Mouse (Mus musculus) small intestine, adult 2 months (tissue): ENCODE measurements at regions not wholly inside any gene's neighbourhood (a gene's known extent, or its start where the extent isn't known, plus 50 kb on each side); places are given as distances from the start of the nearest gene placed in this dataset.

Experiments
- CTCF ChIP-seq: fragments of 200-500 bp; IDR thresholded peaks from 2 replicates; pipeline ENCODE4 v1.5.1; 2012; ENCODE audit warnings: low read depth, mild to moderate bottlenecking, control low read depth, inconsistent platforms, low read length, moderate library complexity, mixed read lengths; ENCODE audit not compliant: insufficient replicate concordance, insufficient read length; ENCODE audit errors: extremely low read depth
- POLR2A ChIP-seq: fragments of 200-500 bp; IDR thresholded peaks from 2 replicates; pipeline ENCODE4 v1.6.1; 2012; ENCODE audit warnings: low read depth, mild to moderate bottlenecking, control low read depth, inconsistent platforms, low read length, moderate library complexity

DNA sequence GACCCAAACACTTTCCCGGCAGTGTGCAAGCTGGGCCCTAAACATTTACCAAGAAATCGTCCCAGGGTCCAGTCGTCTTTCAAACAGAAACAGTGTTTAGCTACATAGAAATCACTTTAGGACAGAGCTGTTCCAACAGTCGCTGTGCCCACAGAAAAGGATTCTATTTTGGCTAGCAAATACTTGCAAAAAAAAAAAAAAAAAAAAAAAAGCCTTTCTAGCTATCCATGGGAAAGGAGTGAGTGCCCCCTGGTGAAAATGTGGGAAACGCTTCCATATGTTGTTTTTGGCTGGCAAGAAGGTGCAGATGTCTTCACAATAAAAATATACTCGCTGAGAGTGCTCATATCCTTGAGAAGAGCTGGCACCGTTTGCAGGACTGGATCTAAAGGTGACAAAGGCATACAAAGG lies 159.5 kb downstream of the Gm19935 start:
- no peak for TF ChIP-seq POLR2A
- no peak for TF ChIP-seq CTCF
